Mouse (Mus musculus) heart, postnatal 0 days (tissue): ENCODE results near the gene Ubxn11. TPM values are rescaled to one million over a fixed set of nuclear protein-coding genes. Genes with fewer than 3 reads are reported as not detected.
A peak's percentile ranks its signal among the peaks of the same experiment; 100 is the strongest.

Experiments used
- ATAC-seq: fragments of 200-750 bp; cut with Nextera tagmentation; 2 replicates; pipeline ENCODE4 v1.8.0; 2017; ENCODE audit warnings: low read depth, moderate number of reproducible peaks, moderate library complexity; ENCODE audit not compliant: insufficient read depth
- DNase-seq: peaks from one replicate; pipeline ENCODE4 v3.0.0-alpha.2; 2016; ENCODE audit warnings: low spot score
- H3K27ac ChIP-seq: fragments of 300-500 bp; sonication (generic); 2 replicates; pipeline ENCODE4 v1.5.1; 2014; ENCODE audit warnings: low read depth, mild to moderate bottlenecking
- H3K27me3 ChIP-seq: fragments of 300-500 bp; sonication (generic); 2 replicates; pipeline ENCODE4 v1.6.1; 2014; ENCODE audit warnings: low read length, mixed read lengths; ENCODE audit not compliant: control insufficient read depth, insufficient read depth
- H3K36me3 ChIP-seq: fragments of 300-500 bp; sonication (generic); replicated peaks from 2 replicates; pipeline ENCODE4 v1.6.1; 2014; ENCODE audit warnings: low read length, mixed read lengths; ENCODE audit not compliant: control insufficient read depth, insufficient read depth
- H3K4me1 ChIP-seq: fragments of 300-500 bp; sonication (generic); 2 replicates; pipeline ENCODE4 v1.6.1; 2014; ENCODE audit warnings: antibody characterized with exemption; ENCODE audit not compliant: control insufficient read depth, insufficient read depth
- H3K4me2 ChIP-seq: fragments of 300-500 bp; sonication (generic); 2 replicates; pipeline ENCODE4 v1.6.1; 2014; ENCODE audit warnings: low read depth, mild to moderate bottlenecking, low read length, moderate library complexity
- H3K4me3 ChIP-seq: fragments of 300-500 bp; sonication (generic); 2 replicates; pipeline ENCODE4 v1.5.1; 2014; ENCODE audit warnings: low read depth, low read length
- H3K9ac ChIP-seq: fragments of 300-500 bp; sonication (generic); replicated peaks from 2 replicates; pipeline ENCODE4 v1.6.1; 2014; ENCODE audit warnings: low read depth, low read length, mixed read lengths
- H3K9me3 ChIP-seq: fragments of 300-500 bp; sonication (generic); replicated peaks from 2 replicates; pipeline ENCODE4 v1.6.1; 2016; ENCODE audit warnings: low read length; ENCODE audit not compliant: control insufficient read depth
- CTCF ChIP-seq: IDR thresholded peaks from 2 replicates; pipeline ENCODE4 v1.5.1; 2016; ENCODE audit warnings: antibody characterized with exemption, control low read depth, low read depth
- EP300 ChIP-seq: IDR thresholded peaks from 2 replicates; pipeline ENCODE4 v1.6.1; 2016; ENCODE audit warnings: antibody characterized with exemption, low read depth
- WGBS: fragments of 180-500 bp; shearing (Covaris S2); extraction: QIAGEN DNeasy Blood & Tissue Kit; methylation state at CpG from one replicate; pipeline ENCODE4 v1.1.7; 2014; 5-methylcytosine and 5-hydroxymethylcytosine counted together
- polyA plus RNA-seq: library from polyadenylated mRNA; unstranded; fragments of >200 nt; fragmentation: Nextera tagmentation; extraction: Ambion mirVana; gene quantifications from 2 replicates; pipeline ENCODE4 v1.2.1, GENCODE M21; 2015
- total RNA-seq: library from RNA; depleted of rRNA; stranded (reverse); fragments of >200 nt; gene quantifications from 2 replicates; pipeline ENCODE4 v1.2.3, GENCODE M21; 2014; ENCODE audit warnings: low replicate concordance

Ubxn11 gene
- total and polyA plus RNA-seq, 2 experiments from 2014 or later, result 1.2 TPM; not detected in 1

DNA sequence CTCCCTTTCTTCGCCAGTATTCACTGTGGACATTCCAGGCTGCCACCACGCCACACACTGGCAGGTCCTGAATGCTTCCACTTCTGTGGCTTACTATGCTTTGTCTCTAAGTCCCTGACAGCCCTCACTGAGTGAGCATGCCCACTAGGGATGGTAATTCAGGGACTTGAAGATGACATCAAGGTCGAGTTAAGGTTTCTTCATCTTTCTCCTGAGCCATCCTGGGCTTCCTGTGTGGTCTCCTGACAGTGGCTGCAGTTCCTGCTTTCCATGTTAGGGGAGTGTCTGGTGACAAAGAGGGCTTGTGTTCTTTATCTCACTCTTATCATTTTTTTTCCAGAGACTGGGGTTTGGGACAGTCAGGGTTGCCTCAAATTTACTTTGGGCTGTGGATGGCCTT is 8.3 kb downstream of the Ubxn11 start:
- H3K9ac ChIP-seq, result no peak overlapping the region
- no peaks in the 10 kb centered on the region for H3K36me3 ChIP-seq
- H3K27me3 ChIP-seq, result no peaks in the 10 kb centered on the region
- no peak overlapping the region for H3K4me3 ChIP-seq
- no peak overlapping the region for H3K27ac ChIP-seq
- no peak overlapping the region for H3K4me2 ChIP-seq
- ATAC-seq (no peak), DNase-seq (no peak)
- no peaks in the 10 kb centered on the region for H3K9me3 ChIP-seq
- 35% methylated on average over 3 of the region's 3 CpGs for WGBS
- no peaks in the 10 kb centered on the region for H3K4me1 ChIP-seq
- no peak for TF ChIP-seq CTCF
- TF ChIP-seq EP300, result no peak

DNA sequence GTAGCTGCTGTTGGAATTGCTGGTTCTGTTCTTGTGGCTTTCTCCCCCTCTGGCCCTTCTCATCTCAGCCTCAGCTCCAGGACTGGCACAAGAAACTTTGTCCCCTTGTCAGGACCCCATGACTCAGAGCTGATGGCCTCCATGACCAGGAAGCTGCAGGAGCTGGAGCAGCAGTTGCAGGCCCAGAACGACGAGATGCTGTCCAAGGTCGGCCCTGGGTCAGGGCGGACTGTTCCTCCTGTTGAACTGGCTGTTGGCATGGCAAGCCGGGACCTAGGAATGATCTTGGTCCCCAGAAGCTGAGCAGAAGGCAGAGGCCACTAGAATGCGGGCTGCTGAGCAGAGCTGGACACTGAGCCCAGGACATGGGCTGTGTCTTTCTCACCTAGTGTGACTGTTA is 10.0 kb downstream of the Ubxn11 start:
- Histone ChIP-seq H3K27ac (no peak overlapping the region), H3K4me1 (no peaks in the 10 kb centered on the region), H3K9ac (no peak overlapping the region), H3K9me3 (no peaks in the 10 kb centered on the region), H3K27me3 (no peaks in the 10 kb centered on the region), H3K4me2 (no peak overlapping the region), H3K4me3 (no peak overlapping the region), H3K36me3 (no peaks in the 10 kb centered on the region)
- DNase-seq (no peak), ATAC-seq (no peak)
- TF ChIP-seq CTCF, result no peak
- no peak for TF ChIP-seq EP300
- 56% methylated on average over 6 of the region's 6 CpGs for WGBS

DNA sequence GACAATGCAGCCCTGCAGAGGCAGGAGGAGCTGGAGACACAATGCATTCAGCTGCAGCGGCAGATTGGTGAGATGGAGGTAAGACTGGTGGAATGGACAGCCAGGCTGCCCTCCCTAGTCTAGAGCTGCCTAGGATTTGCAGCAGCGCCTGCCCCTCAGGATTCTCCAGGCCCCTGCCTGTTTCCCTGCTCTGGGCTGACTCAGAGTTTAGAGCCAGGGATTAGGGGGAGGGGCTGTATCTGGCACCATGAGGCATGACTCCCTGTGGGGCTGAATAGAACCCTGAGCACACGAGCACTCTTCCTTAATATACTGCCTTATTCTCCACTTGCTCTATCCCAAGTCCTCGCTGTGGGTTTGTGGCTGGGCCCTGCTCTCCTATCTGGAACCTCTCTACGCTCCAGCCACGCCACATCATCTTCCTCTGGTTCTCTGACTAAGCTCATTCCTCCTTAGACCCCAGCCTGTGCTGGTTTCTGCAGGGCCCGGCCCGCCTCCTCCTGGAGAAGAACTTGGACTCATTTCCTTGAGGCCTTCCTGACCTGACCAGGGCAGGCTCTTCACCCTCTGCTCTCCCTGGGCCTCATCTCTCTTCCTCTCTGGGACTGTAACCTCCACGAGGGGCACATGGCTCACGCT is 11.1 kb downstream of the Ubxn11 start:
- Histone ChIP-seq H3K4me2 (no peak overlapping the region), H3K4me1 (no peaks in the 10 kb centered on the region), H3K27ac (no peak overlapping the region), H3K4me3 (no peak overlapping the region), H3K9me3 (no peaks in the 10 kb centered on the region), H3K36me3 (no peaks in the 10 kb centered on the region), H3K27me3 (no peaks in the 10 kb centered on the region), H3K9ac (no peak overlapping the region)
- DNase-seq, result no peak
- 61% methylated on average over 10 of the region's 10 CpGs for WGBS
- no peak for TF ChIP-seq CTCF
- no peak for TF ChIP-seq EP300
- no peak for ATAC-seq

DNA sequence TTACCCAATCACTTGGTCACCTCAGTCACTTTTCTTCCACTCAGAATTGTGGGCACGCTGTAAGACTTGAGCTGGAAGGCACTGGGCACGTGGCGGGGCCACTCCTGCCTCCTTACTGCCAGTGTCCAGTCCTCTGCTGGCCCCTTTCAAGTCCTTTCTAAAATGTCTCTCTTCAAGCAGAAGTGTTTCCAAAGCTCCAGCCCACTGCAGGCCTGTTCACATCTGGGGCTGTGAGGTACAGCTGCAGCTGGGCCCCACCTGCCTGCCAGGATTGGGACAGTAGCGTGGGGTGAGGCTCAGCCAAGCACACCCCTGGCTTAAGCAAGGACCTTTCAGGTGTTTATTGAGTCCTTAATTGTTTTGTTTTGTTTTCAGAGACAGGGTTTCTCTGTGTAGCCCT is 11.7 kb downstream of the Ubxn11 start:
- WGBS, result 99% methylated on average over 4 of the region's 4 CpGs
- Histone ChIP-seq H3K27me3 (no peaks in the 10 kb centered on the region), H3K4me1 (0 out of 2 replicates have a peak, but pooled peaks cover 2% of the 10 kb centered on the region), H3K9me3 (no peaks in the 10 kb centered on the region), H3K9ac (no peak overlapping the region), H3K36me3 (no peaks in the 10 kb centered on the region), H3K4me3 (no peak overlapping the region), H3K27ac (no peak overlapping the region), H3K4me2 (no peak overlapping the region)
- TF ChIP-seq EP300, result no peak
- TF ChIP-seq CTCF, result no peak
- no peak for ATAC-seq
- no peak for DNase-seq

DNA sequence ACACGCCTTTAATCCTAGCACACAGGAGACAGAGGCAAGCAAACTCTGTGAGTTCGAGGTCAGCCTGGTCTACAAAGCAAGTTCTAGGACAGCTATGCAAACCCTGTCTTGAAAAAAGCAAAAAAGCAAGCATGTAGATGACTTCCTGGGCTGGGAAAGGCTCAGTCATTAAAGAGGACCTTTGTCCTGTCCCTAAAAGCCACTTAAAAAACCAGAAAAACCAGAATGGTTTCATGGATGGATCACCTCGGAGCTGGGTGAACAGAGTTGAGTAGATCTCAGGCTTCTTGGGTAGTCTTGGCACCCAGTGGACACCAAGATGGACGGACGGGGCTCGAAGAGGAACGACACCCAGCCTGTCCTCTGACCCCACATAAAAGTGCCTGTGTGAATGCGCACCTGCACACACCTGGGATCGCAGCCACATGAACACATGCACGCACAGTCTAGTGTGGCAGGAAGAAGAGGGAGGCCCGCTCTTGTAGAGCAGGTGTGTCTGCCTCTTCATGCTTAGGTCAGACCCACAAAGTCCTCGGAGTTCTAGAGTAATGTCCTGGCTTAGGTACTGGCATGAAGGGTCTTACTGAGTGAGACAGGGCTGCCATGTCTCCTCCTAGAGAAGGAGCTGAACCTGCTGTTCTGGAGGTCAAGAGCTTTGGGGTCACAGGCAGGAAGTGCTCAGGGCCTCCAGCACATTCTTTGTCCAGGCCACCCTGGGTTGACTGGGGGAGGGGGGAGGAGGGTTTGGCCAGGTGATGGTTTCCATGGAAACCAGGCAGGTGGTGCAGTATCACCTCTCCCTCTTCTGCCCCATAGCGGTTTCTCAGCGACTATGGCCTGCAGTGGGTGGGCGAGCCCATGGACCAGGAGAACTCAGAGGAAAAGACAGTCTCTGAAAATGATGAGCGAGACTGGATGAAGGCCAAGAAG is 13.1 kb downstream of the Ubxn11 start:
- Histone ChIP-seq H3K4me1 (0 out of 2 replicates have a peak, but pooled peaks cover 2% of the 10 kb centered on the region), H3K27ac (peak overlapping the region; percentile 60; the same call in 1 of the 2 replicates), H3K9me3 (no peaks in the 10 kb centered on the region), H3K27me3 (no peaks in the 10 kb centered on the region), H3K9ac (no peak overlapping the region), H3K36me3 (no peaks in the 10 kb centered on the region), H3K4me2 (no peak overlapping the region), H3K4me3 (no peak overlapping the region)
- WGBS, result 83% methylated on average over 16 of the region's 16 CpGs
- DNase-seq (no peak), ATAC-seq (no peak)
- TF ChIP-seq CTCF (no peak), EP300 (no peak)
